ENCODE assay signal across 8 mouse cellular contexts in genomic region chr17:24649581-24650069, GRCm38 (mm10). TPM values are rescaled to one million over a fixed set of nuclear protein-coding genes. Genes with fewer than 3 reads are reported as not detected.
DNase-seq lines count a peak whose midpoint lies in the region; ATAC-seq and TF ChIP-seq lines count a peak whose summit lies in the region.

No protein-coding gene starts in this region.

- CTCF ChIA-PET in Patski (lab: Charles Lee), result interaction anchor here (0.9 kb wide), 1 partner anchor 18 kb away, joined by 3 read pairs; no protein-coding TSS in a partner anchor

- peak; percentile 29 for ATAC-seq in Patski
- ATAC-seq in hindbrain, embryonic 14.5 days (ENCODE audit: low FRiP score), result peak; percentile 56; the same call in 1 of the 2 replicates
- ATAC-seq in liver, embryonic 12.5 days, result peak; percentile 14; the same call in 1 of the 2 replicates
- peak; percentile 42; the same call in 1 of the 2 replicates for ATAC-seq in neural tube, embryonic 12.5 days (ENCODE audit: low FRiP score, low read depth)

- peak; percentile 68 for DNase-seq in kidney, adult 18-20 months
- no peak for DNase-seq in kidney, adult 11 months
- no peak for DNase-seq in Patski (ENCODE audit: low read depth, low spot score)
- no peak for DNase-seq in forebrain, embryonic 10.5 days (ENCODE audit: extremely low spot score, low spot score)
- DNase-seq in hindbrain, embryonic 14.5 days (ENCODE audit: low spot score), result no peak
- DNase-seq in spleen, adult 18-20 months, result no peak

- peaks cover 39% of the 10 kb centered on the region for H3K4me1 ChIP-seq in forebrain, embryonic 10.5 days
- peaks cover 10% of the 10 kb centered on the region for H3K4me1 ChIP-seq in hindbrain, embryonic 14.5 days (replicated peaks; ENCODE audit: control insufficient read depth, insufficient read depth, low read length)
- peaks cover 37% of the 10 kb centered on the region for H3K4me1 ChIP-seq in liver, embryonic 12.5 days
- peaks cover 12% of the 10 kb centered on the region for H3K4me1 ChIP-seq in neural tube, embryonic 12.5 days

- H3K4me2 ChIP-seq in hindbrain, embryonic 14.5 days (replicated peaks), result peak overlapping the region; percentile 98
- peak overlapping the region; percentile 80 for H3K4me2 ChIP-seq in liver, embryonic 12.5 days
- H3K4me2 ChIP-seq in neural tube, embryonic 12.5 days (replicated peaks), result peak overlapping the region; percentile 95

- POLR2A ChIA-PET in Patski (lab: Charles Lee), result no interaction called here

- peak overlapping the region; percentile 66 for H3K4me3 ChIP-seq in forebrain, embryonic 10.5 days
- H3K4me3 ChIP-seq in hindbrain, embryonic 14.5 days (replicated peaks; ENCODE audit: low read length), result peak overlapping the region; percentile 78
- peak overlapping the region; percentile 60 for H3K4me3 ChIP-seq in liver, embryonic 12.5 days
- H3K4me3 ChIP-seq in neural tube, embryonic 12.5 days, result peak overlapping the region; percentile 59

- no peaks in the 10 kb centered on the region; the same call in 1 of the 2 replicates for H3K36me3 ChIP-seq in forebrain, embryonic 10.5 days (replicated peaks)
- H3K36me3 ChIP-seq in hindbrain, embryonic 14.5 days (replicated peaks; ENCODE audit: control insufficient read depth, insufficient read depth), result no peaks in the 10 kb centered on the region
- H3K36me3 ChIP-seq in liver, embryonic 12.5 days, result no peaks in the 10 kb centered on the region
- H3K36me3 ChIP-seq in neural tube, embryonic 12.5 days, result no peaks in the 10 kb centered on the region

- peak overlapping the region; percentile 83 for H3K27ac ChIP-seq in forebrain, embryonic 10.5 days
- H3K27ac ChIP-seq in hindbrain, embryonic 14.5 days, result peak overlapping the region; percentile 73
- peak overlapping the region; percentile 43; the same call in 1 of the 2 replicates for H3K27ac ChIP-seq in liver, embryonic 12.5 days
- H3K27ac ChIP-seq in neural tube, embryonic 12.5 days, result no peak overlapping the region

- no peaks in the 10 kb centered on the region for H3K9me3 ChIP-seq in forebrain, embryonic 10.5 days
- H3K9me3 ChIP-seq in hindbrain, embryonic 14.5 days (ENCODE audit: control insufficient read depth, low read length), result no peaks in the 10 kb centered on the region
- no peaks in the 10 kb centered on the region for H3K9me3 ChIP-seq in liver, embryonic 12.5 days (replicated peaks)
- H3K9me3 ChIP-seq in neural tube, embryonic 12.5 days, result no peaks in the 10 kb centered on the region

- no peak for TF ChIP-seq CTCF in Patski (IDR thresholded peaks at IDR 0.05)

- in situ Hi-C loops in Patski (cut with MboI; ENCODE audit: low pct_unique_long_range_greater_than_20kb), result loop anchor here (10.0 kb wide), 1 partner anchor 185 kb away; no protein-coding TSS in a partner anchor

- H3K9ac ChIP-seq in hindbrain, embryonic 14.5 days, result peak overlapping the region; percentile 94
- peak overlapping the region; percentile 61 for H3K9ac ChIP-seq in liver, embryonic 12.5 days
- H3K9ac ChIP-seq in neural tube, embryonic 12.5 days, result peak overlapping the region; percentile 72

- no peaks in the 10 kb centered on the region for H3K27me3 ChIP-seq in Patski
- peaks cover 62% of the 10 kb centered on the region for H3K27me3 ChIP-seq in forebrain, embryonic 10.5 days (ENCODE audit: poor library complexity, severe bottlenecking)
- peaks cover 9% of the 10 kb centered on the region; the same call in 1 of the 2 replicates for H3K27me3 ChIP-seq in hindbrain, embryonic 14.5 days (ENCODE audit: control insufficient read depth, insufficient read depth, low read length)
- H3K27me3 ChIP-seq in liver, embryonic 12.5 days (replicated peaks), result peaks cover 64% of the 10 kb centered on the region
- peaks cover 25% of the 10 kb centered on the region for H3K27me3 ChIP-seq in neural tube, embryonic 12.5 days (replicated peaks)

- WGBS in forebrain, embryonic 10.5 days, result 1% methylated on average over 35 of the region's 35 CpGs
- WGBS in hindbrain, embryonic 14.5 days, result under 1% methylated on average over 32 of the region's 35 CpGs
- 3% methylated on average over 35 of the region's 35 CpGs for WGBS in liver, embryonic 12.5 days (ENCODE audit: insufficient replicate concordance)
- WGBS in neural tube, embryonic 12.5 days, result under 1% methylated on average over 35 of the region's 35 CpGs

RNA-seq across cellular contexts. Expression of gene Slc9a3r2, which starts 0.5 kb away (rescaled TPM):
- polyA plus RNA-seq in Patski (2021), result 32.3 TPM
- 25.9 and 27.1 TPM in 2 replicates for polyA plus RNA-seq in forebrain, embryonic 10.5 days (2016; fragmentation: Nextera tagmentation; extraction: Ambion mirVana)
- polyA plus RNA-seq in hindbrain, embryonic 14.5 days (2014; fragmentation: Nextera tagmentation; extraction: Ambion mirVana), result 53.5 and 56.9 TPM in 2 replicates
- 14.6 and 15.2 TPM in 2 replicates for polyA plus RNA-seq in liver, embryonic 12.5 days (2016; fragmentation: Nextera tagmentation; extraction: Ambion mirVana)
- 36.9 and 37.7 TPM in 2 replicates for polyA plus RNA-seq in neural tube, embryonic 12.5 days (2016; fragmentation: Nextera tagmentation; extraction: Ambion mirVana)

RNA-seq across cellular contexts. Expression of gene Npw, which starts 8.6 kb away (rescaled TPM):
- not detected for polyA plus RNA-seq in Patski (2021)
- not detected in 2 replicates for polyA plus RNA-seq in forebrain, embryonic 10.5 days (2016; fragmentation: Nextera tagmentation; extraction: Ambion mirVana)
- 0.83 TPM in 1 of 2 replicates, not detected in the other for polyA plus RNA-seq in hindbrain, embryonic 14.5 days (2014; fragmentation: Nextera tagmentation; extraction: Ambion mirVana)
- polyA plus RNA-seq in liver, embryonic 12.5 days (2016; fragmentation: Nextera tagmentation; extraction: Ambion mirVana), result 0.33 TPM in 1 of 2 replicates, not detected in the other
- not detected in 2 replicates for polyA plus RNA-seq in neural tube, embryonic 12.5 days (2016; fragmentation: Nextera tagmentation; extraction: Ambion mirVana)

RNA-seq across cellular contexts. Expression of gene Nthl1, which starts 17.1 kb away (rescaled TPM):
- 33.4 TPM for polyA plus RNA-seq in Patski (2021)
- polyA plus RNA-seq in forebrain, embryonic 10.5 days (2016; fragmentation: Nextera tagmentation; extraction: Ambion mirVana), result 26.9 and 29.5 TPM in 2 replicates
- polyA plus RNA-seq in hindbrain, embryonic 14.5 days (2014; fragmentation: Nextera tagmentation; extraction: Ambion mirVana), result 7.8 and 8.2 TPM in 2 replicates
- polyA plus RNA-seq in liver, embryonic 12.5 days (2016; fragmentation: Nextera tagmentation; extraction: Ambion mirVana), result 11.3 and 12.4 TPM in 2 replicates
- polyA plus RNA-seq in neural tube, embryonic 12.5 days (2016; fragmentation: Nextera tagmentation; extraction: Ambion mirVana), result 10.5 and 12.4 TPM in 2 replicates

RNA-seq across cellular contexts. Expression of gene Tsc2, which starts 17.2 kb away (rescaled TPM):
- 93.5 TPM for polyA plus RNA-seq in Patski (2021)
- polyA plus RNA-seq in forebrain, embryonic 10.5 days (2016; fragmentation: Nextera tagmentation; extraction: Ambion mirVana), result 75.3 and 75.4 TPM in 2 replicates
- 74.7 and 76.7 TPM in 2 replicates for polyA plus RNA-seq in hindbrain, embryonic 14.5 days (2014; fragmentation: Nextera tagmentation; extraction: Ambion mirVana)
- 30.8 and 35.0 TPM in 2 replicates for polyA plus RNA-seq in liver, embryonic 12.5 days (2016; fragmentation: Nextera tagmentation; extraction: Ambion mirVana)
- polyA plus RNA-seq in neural tube, embryonic 12.5 days (2016; fragmentation: Nextera tagmentation; extraction: Ambion mirVana), result 66.5 and 75.0 TPM in 2 replicates

RNA-seq across cellular contexts. Expression of gene Zfp598, which starts 19.9 kb away (rescaled TPM):
- polyA plus RNA-seq in Patski (2021), result 48.0 TPM
- polyA plus RNA-seq in forebrain, embryonic 10.5 days (2016; fragmentation: Nextera tagmentation; extraction: Ambion mirVana), result 27.5 and 30.6 TPM in 2 replicates
- polyA plus RNA-seq in hindbrain, embryonic 14.5 days (2014; fragmentation: Nextera tagmentation; extraction: Ambion mirVana), result 22.8 and 25.6 TPM in 2 replicates
- 19.7 and 20.4 TPM in 2 replicates for polyA plus RNA-seq in liver, embryonic 12.5 days (2016; fragmentation: Nextera tagmentation; extraction: Ambion mirVana)
- 24.1 and 27.2 TPM in 2 replicates for polyA plus RNA-seq in neural tube, embryonic 12.5 days (2016; fragmentation: Nextera tagmentation; extraction: Ambion mirVana)
